Mouse (Mus musculus) spleen, adult 2 months (tissue): ENCODE data around the gene Plekha6.

ENCODE experiments used
- CTCF ChIP-seq: fragments of 200-500 bp; IDR thresholded peaks from 2 replicates; pipeline ENCODE4 v1.5.1; 2011; ENCODE audit warnings: mild to moderate bottlenecking, inconsistent platforms; ENCODE audit not compliant: insufficient read depth, insufficient read length, insufficient replicate concordance; ENCODE audit errors: extremely low read depth
- POLR2A ChIP-seq: fragments of 200-500 bp; IDR thresholded peaks from 2 replicates; pipeline ENCODE4 v1.6.1; 2011; ENCODE audit warnings: low read depth, low read length, inconsistent platforms

GRCm38 (mm10) chr1:133213901-133214300 is 49.9 kb downstream of the Plekha6 start:
- TF ChIP-seq POLR2A (no peak), CTCF (no peak)
